ENCODE assay signal across 9 mouse cellular contexts in the genomic region with DNA sequence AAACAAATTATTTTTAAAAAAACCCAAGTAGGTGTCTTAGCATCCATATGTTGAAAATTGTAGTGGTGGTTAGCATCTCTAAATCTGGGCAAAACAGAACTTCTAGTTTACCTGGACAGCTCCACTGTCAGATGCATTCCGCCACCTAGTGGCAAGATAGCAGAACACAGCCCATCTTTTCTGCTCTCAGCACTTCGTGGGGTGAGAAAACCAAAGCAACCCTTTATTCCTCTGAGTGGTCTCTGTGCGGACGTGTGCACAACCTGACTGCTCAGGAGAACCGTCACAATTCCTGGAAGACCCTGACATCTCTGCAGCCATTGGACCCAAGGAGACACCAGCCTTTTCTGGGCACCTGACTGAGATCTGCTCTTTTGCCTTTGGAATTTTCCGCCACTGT. TPM values are rescaled to one million over a fixed set of nuclear protein-coding genes. Genes with fewer than 3 reads are reported as not detected.
A peak's percentile ranks its signal among the peaks of the same experiment; 100 is the strongest.
DNase-seq lines count a peak whose midpoint lies in the region; ATAC-seq and TF ChIP-seq lines count a peak whose summit lies in the region.
"Had no signal": no experiment of that assay in that cellular context is flagged by ENCODE, and none has a peak within 500 bp of the region (broad histone marks: within the 10 kb centered on the region; RNA-seq: fewer than 3 reads in every experiment).

No protein-coding gene starts in this region.

- no peak overlapping the region for H3K4me2 ChIP-seq in forebrain, embryonic 11.5 days (ENCODE audit: low read depth, low read length, severe bottlenecking)
- H3K4me2 ChIP-seq in forebrain, embryonic 13.5 days, result no peak overlapping the region
- H3K4me2 ChIP-seq in midbrain, embryonic 15.5 days, result no peak overlapping the region
- H3K4me2 ChIP-seq: heart, embryonic 15.5 days had no signal

- 0 out of 2 replicates have a peak, but pooled peaks have one; percentile 46 for ATAC-seq in forebrain, embryonic 11.5 days (replicated peaks; ENCODE audit: low FRiP score)
- ATAC-seq in forebrain, embryonic 13.5 days, result peak; percentile 41; the same call in 1 of the 2 replicates
- ATAC-seq in midbrain, embryonic 15.5 days (replicated peaks), result peak; percentile 28; the same call in 1 of the 2 replicates

- H3K27ac ChIP-seq in forebrain, embryonic 11.5 days (ENCODE audit: low read depth, low read length), result no peak overlapping the region
- H3K27ac ChIP-seq in forebrain, embryonic 10.5 days, result no peak overlapping the region
- no peak overlapping the region for H3K27ac ChIP-seq in bone marrow macrophage, adult 2 months (ENCODE audit: insufficient read depth, low read depth, low read length)
- H3K27ac ChIP-seq in forebrain, embryonic 13.5 days, result no peak overlapping the region
- no peak overlapping the region for H3K27ac ChIP-seq in left cerebral cortex, adult 2 months
- no peak overlapping the region for H3K27ac ChIP-seq in midbrain, embryonic 15.5 days
- H3K27ac ChIP-seq: heart, embryonic 15.5 days had no signal

- no peak for TF ChIP-seq POLR2A in bone marrow macrophage, adult 2 months (IDR thresholded peaks at IDR 0.05; ENCODE audit: borderline replicate concordance, low read depth, low read length)

- no peak overlapping the region for H3K4me3 ChIP-seq in forebrain, embryonic 11.5 days (ENCODE audit: low read depth, low read length)
- no peak overlapping the region for H3K4me3 ChIP-seq in forebrain, embryonic 10.5 days
- H3K4me3 ChIP-seq in bone marrow macrophage, adult 2 months (ENCODE audit: insufficient read depth, low read length), result no peak overlapping the region
- no peak overlapping the region for H3K4me3 ChIP-seq in forebrain, embryonic 13.5 days
- H3K4me3 ChIP-seq in left cerebral cortex, adult 2 months, result no peak overlapping the region
- no peak overlapping the region for H3K4me3 ChIP-seq in midbrain, embryonic 15.5 days
- H3K4me3 ChIP-seq: heart, embryonic 15.5 days had no signal

- H3K9me3 ChIP-seq in forebrain, embryonic 11.5 days (ENCODE audit: control insufficient read depth, low read length), result no peaks in the 10 kb centered on the region
- no peaks in the 10 kb centered on the region for H3K9me3 ChIP-seq in forebrain, embryonic 10.5 days
- no peaks in the 10 kb centered on the region for H3K9me3 ChIP-seq in forebrain, embryonic 13.5 days (replicated peaks)
- no peaks in the 10 kb centered on the region for H3K9me3 ChIP-seq in midbrain, embryonic 15.5 days
- H3K9me3 ChIP-seq: heart, embryonic 15.5 days had no signal

- intact Hi-C loops in left cerebral cortex, adult 2 months (cut with DNase I), result no loop called here

- H3K36me3 ChIP-seq in forebrain, embryonic 11.5 days (ENCODE audit: control insufficient read depth, insufficient read depth, low read length), result no peaks in the 10 kb centered on the region; the same call in 1 of the 2 replicates
- peaks cover 40% of the 10 kb centered on the region for H3K36me3 ChIP-seq in forebrain, embryonic 10.5 days (replicated peaks)
- H3K36me3 ChIP-seq in forebrain, embryonic 13.5 days (ENCODE audit: poor library complexity, severe bottlenecking), result peaks cover 30% of the 10 kb centered on the region
- peaks cover 4% of the 10 kb centered on the region; the same call in 1 of the 2 replicates for H3K36me3 ChIP-seq in midbrain, embryonic 15.5 days (replicated peaks)

- no peaks in the 10 kb centered on the region for H3K27me3 ChIP-seq in forebrain, embryonic 11.5 days (ENCODE audit: control insufficient read depth, insufficient read depth, low read length)
- no peaks in the 10 kb centered on the region for H3K27me3 ChIP-seq in forebrain, embryonic 10.5 days (ENCODE audit: poor library complexity, severe bottlenecking)
- H3K27me3 ChIP-seq in forebrain, embryonic 13.5 days, result no peaks in the 10 kb centered on the region
- H3K27me3 ChIP-seq in midbrain, embryonic 15.5 days (replicated peaks), result no peaks in the 10 kb centered on the region
- H3K27me3 ChIP-seq: heart, embryonic 15.5 days had no signal

- H3K4me1 ChIP-seq in forebrain, embryonic 11.5 days (replicated peaks; ENCODE audit: control insufficient read depth, insufficient read depth, low read length), result peaks cover 3% of the 10 kb centered on the region; the same call in 1 of the 2 replicates
- peaks cover 19% of the 10 kb centered on the region for H3K4me1 ChIP-seq in forebrain, embryonic 10.5 days
- no peaks in the 10 kb centered on the region for H3K4me1 ChIP-seq in bone marrow macrophage, adult 2 months (ENCODE audit: control insufficient read depth, insufficient read depth, low read length)
- peaks cover 3% of the 10 kb centered on the region; the same call in 1 of the 2 replicates for H3K4me1 ChIP-seq in forebrain, embryonic 13.5 days
- no peaks in the 10 kb centered on the region for H3K4me1 ChIP-seq in midbrain, embryonic 15.5 days

- H3K9ac ChIP-seq in forebrain, embryonic 11.5 days (ENCODE audit: low read length), result no peak overlapping the region
- H3K9ac ChIP-seq in forebrain, embryonic 13.5 days, result no peak overlapping the region; the same call in 1 of the 2 replicates
- no peak overlapping the region for H3K9ac ChIP-seq in midbrain, embryonic 15.5 days
- H3K9ac ChIP-seq: heart, embryonic 15.5 days had no signal

- DNase-seq in forebrain, embryonic 11.5 days (ENCODE audit: low spot score), result peak; percentile 67
- DNase-seq in forebrain, embryonic 10.5 days (ENCODE audit: extremely low spot score, low spot score), result no peak
- DNase-seq in 416B (ENCODE audit: low read depth), result peak; percentile 24
- DNase-seq in left cerebral cortex, adult 2 months (ENCODE audit: extremely low spot score in 1 of 2, low spot score in 2 of 2), result peak in 1 of 2 experiments; percentile 63
- DNase-seq in thymus, postnatal 36 days, result peak; percentile 30 to 34

- 0 out of 2 replicates have a peak, but pooled peaks have one; percentile 17 for TF ChIP-seq CTCF in bone marrow macrophage, adult 2 months (IDR thresholded peaks at IDR 0.05; ENCODE audit: low read depth, low read length)
- peak; percentile 88 for TF ChIP-seq CTCF in left cerebral cortex, adult 2 months (IDR thresholded peaks at IDR 0.05)

- 28% methylated on average over 6 of the region's 6 CpGs for WGBS in forebrain, embryonic 11.5 days
- WGBS in forebrain, embryonic 10.5 days, result 32% methylated on average over 6 of the region's 6 CpGs
- WGBS in forebrain, embryonic 13.5 days, result 28% methylated on average over 6 of the region's 6 CpGs
- 22% methylated on average over 6 of the region's 6 CpGs for WGBS in midbrain, embryonic 15.5 days

RNA-seq across cellular contexts. Expression of gene Evl, which starts 13.4 kb away (rescaled TPM):
- 111 and 112 TPM in 2 replicates for polyA plus RNA-seq in forebrain, embryonic 11.5 days (2014; fragmentation: Nextera tagmentation; extraction: Ambion mirVana)
- polyA plus RNA-seq in forebrain, embryonic 10.5 days (2016; fragmentation: Nextera tagmentation; extraction: Ambion mirVana), result 50.0 and 55.2 TPM in 2 replicates
- 215 and 219 TPM in 2 replicates for polyA plus RNA-seq in bone marrow macrophage, adult 2 months (2012; ENCODE audit: insufficient read depth, insufficient read length, missing spikeins)
- 147 and 159 TPM in 2 replicates for polyA plus RNA-seq in forebrain, embryonic 13.5 days (2015; fragmentation: Nextera tagmentation; extraction: Ambion mirVana)
- 100 to 1,000 TPM; 242 to 249 TPM for total RNA-seq in left cerebral cortex, adult 2 months (2021)
- 291 and 297 TPM in 2 replicates for polyA plus RNA-seq in midbrain, embryonic 15.5 days (2015; fragmentation: Nextera tagmentation; extraction: Ambion mirVana)
